Mouse (Mus musculus): Measurements from ENCODE around the gene Stox2. TPM values are rescaled to one million over a fixed set of nuclear protein-coding genes. Genes with fewer than 3 reads are reported as not detected.
A peak's percentile ranks its signal among the peaks of the same experiment; 100 is the strongest.

The Stox2 gene
- polyA plus RNA-seq, 1 experiment from 2014 or later = 18.5 TPM

GRCm38 (mm10) chr8:47135586-47135985 is 310.6 kb downstream of the Stox2 start:
- Histone ChIP-seq H3K36me3 (ENCODE audit: control insufficient read depth, insufficient read depth, low read length) (no peaks in the 10 kb centered on the region), H3K27me3 (ENCODE audit: control insufficient read depth, insufficient read depth, low read length) (no peaks in the 10 kb centered on the region), H3K4me2 (ENCODE audit: low read depth, severe bottlenecking) (peak overlapping the region; percentile 34), H3K9me3 (ENCODE audit: control insufficient read depth, low read length) (no peaks in the 10 kb centered on the region), H3K4me1 (ENCODE audit: control insufficient read depth, insufficient read depth, low read length) (peaks cover 6% of the 10 kb centered on the region; the same call in 1 of the 2 replicates), H3K27ac (replicated peaks; ENCODE audit: low read depth, low read length) (no peak overlapping the region), H3K4me3 (ENCODE audit: low read depth, low read length) (no peak overlapping the region), H3K9ac (ENCODE audit: low read length) (no peak overlapping the region)
- DNase-seq (ENCODE audit: low spot score) = peak; percentile 35
- WGBS = 11% methylated on average over 9 of the region's 9 CpGs
- no peak for ATAC-seq (ENCODE audit: insufficient number of reproducible peaks, low FRiP score, low TSS enrichment, low read depth)

GRCm38 (mm10) chr8:47134736-47135135 is 311.4 kb downstream of the Stox2 start:
- H3K27me3 ChIP-seq (ENCODE audit: control insufficient read depth, insufficient read depth, low read length) = no peaks in the 10 kb centered on the region
- H3K4me3 ChIP-seq (ENCODE audit: low read depth, low read length) = no peak overlapping the region
- H3K9me3 ChIP-seq (ENCODE audit: control insufficient read depth, low read length) = no peaks in the 10 kb centered on the region
- peaks cover 6% of the 10 kb centered on the region; the same call in 1 of the 2 replicates for H3K4me1 ChIP-seq (ENCODE audit: control insufficient read depth, insufficient read depth, low read length)
- 43% methylated on average over 11 of the region's 11 CpGs for WGBS
- DNase-seq (ENCODE audit: low spot score) (no peak), ATAC-seq (ENCODE audit: insufficient number of reproducible peaks, low FRiP score, low TSS enrichment, low read depth) (no peak)
- no peak overlapping the region for H3K9ac ChIP-seq (ENCODE audit: low read length)
- no peak overlapping the region for H3K27ac ChIP-seq (replicated peaks; ENCODE audit: low read depth, low read length)
- H3K36me3 ChIP-seq (ENCODE audit: control insufficient read depth, insufficient read depth, low read length) = no peaks in the 10 kb centered on the region
- H3K4me2 ChIP-seq (ENCODE audit: low read depth, severe bottlenecking) = no peak overlapping the region

DNA sequence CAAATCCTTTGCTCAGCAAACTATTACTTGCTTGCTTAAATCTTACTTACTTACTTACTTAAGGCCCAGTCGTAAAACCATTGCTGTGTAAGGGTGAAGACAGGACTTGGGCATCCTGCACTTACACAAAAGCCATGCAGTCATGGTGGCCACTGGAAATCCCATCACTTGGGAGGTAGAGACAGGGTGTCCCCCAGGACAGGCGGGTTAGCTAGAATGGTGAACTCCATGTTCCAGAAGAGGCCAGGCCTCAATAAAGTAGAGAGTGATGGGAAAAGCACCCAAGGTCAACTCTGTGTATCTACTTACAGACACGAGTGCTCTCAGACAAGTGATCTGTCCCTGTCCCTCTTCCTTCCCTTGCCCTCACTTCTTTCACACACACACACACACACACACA is 312.8 kb downstream of the Stox2 start:
- WGBS = 83% methylated on average over 3 of the region's 3 CpGs
- no peak overlapping the region for H3K4me2 ChIP-seq (ENCODE audit: low read depth, severe bottlenecking)
- no peak overlapping the region for H3K9ac ChIP-seq (ENCODE audit: low read length)

More for the DNA sequence above, 312.8 kb downstream of the Stox2 start:
- DNase-seq (ENCODE audit: low spot score) (no peak), ATAC-seq (ENCODE audit: insufficient number of reproducible peaks, low FRiP score, low TSS enrichment, low read depth) (no peak)
- Histone ChIP-seq H3K9me3 (ENCODE audit: control insufficient read depth, low read length) (no peaks in the 10 kb centered on the region), H3K27ac (replicated peaks; ENCODE audit: low read depth, low read length) (no peak overlapping the region), H3K27me3 (ENCODE audit: control insufficient read depth, insufficient read depth, low read length) (no peaks in the 10 kb centered on the region), H3K4me3 (ENCODE audit: low read depth, low read length) (no peak overlapping the region), H3K36me3 (ENCODE audit: control insufficient read depth, insufficient read depth, low read length) (no peaks in the 10 kb centered on the region), H3K4me1 (ENCODE audit: control insufficient read depth, insufficient read depth, low read length) (peaks cover 6% of the 10 kb centered on the region; the same call in 1 of the 2 replicates)

Other genes starting within 250 kb of the Stox2 start
- 39.3 and 44.5 TPM in 2 replicates for gene Trappc11, start 87.1 kb upstream of the Stox2 start, polyA plus RNA-seq (2014; fragmentation: Nextera tagmentation; extraction: Ambion mirVana)
- 44.4 and 49.0 TPM in 2 replicates for gene Rwdd4a, start 87.3 kb upstream of the Stox2 start, polyA plus RNA-seq (2014; fragmentation: Nextera tagmentation; extraction: Ambion mirVana)
- 11.5 and 12.1 TPM in 2 replicates for gene Ing2, start 229.2 kb upstream of the Stox2 start, polyA plus RNA-seq (2014; fragmentation: Nextera tagmentation; extraction: Ambion mirVana)

Measured in limb, embryonic 11.5 days (tissue).